Mouse (Mus musculus): ENCODE measurements at regions not wholly inside any gene's neighbourhood (a gene's known extent, or its start where the extent isn't known, plus 50 kb on each side); places are given as distances from the start of the nearest gene placed in this dataset.

DNA sequence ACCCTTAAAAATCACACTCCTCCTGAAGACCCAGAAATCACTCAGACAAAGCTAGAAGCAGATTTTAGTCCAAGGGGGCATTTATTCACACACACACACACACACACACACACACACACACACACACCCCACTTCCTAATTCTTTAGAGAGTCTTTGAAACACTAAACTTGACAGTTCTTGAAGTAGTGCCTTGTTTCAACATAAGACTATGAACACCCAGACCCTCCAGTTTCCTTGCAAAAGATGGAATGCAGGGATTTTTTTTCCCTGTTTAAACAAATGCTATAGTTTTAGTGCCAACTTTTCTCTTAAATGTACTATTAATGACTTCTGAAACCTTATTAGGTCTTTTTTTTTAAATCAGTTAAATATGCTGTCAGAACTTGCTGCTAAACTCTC is 279.2 kb upstream of the Fat1 start:
- Histone ChIP-seq H3K27ac (ENCODE audit: insufficient read depth, low read length) (no peak overlapping the region), H3K4me3 (replicated peaks; ENCODE audit: insufficient read depth, low read depth, low read length) (no peak overlapping the region), H3K4me1 (ENCODE audit: control insufficient read depth, insufficient read depth, low read length) (no peaks in the 10 kb centered on the region), H3K27me3 (ENCODE audit: control insufficient read depth, insufficient read depth, low read length) (no peaks in the 10 kb centered on the region)
- TF ChIP-seq POLR2A (IDR thresholded peaks at IDR 0.05; ENCODE audit: borderline replicate concordance, insufficient read depth, low read length) (no peak), CTCF (IDR thresholded peaks at IDR 0.05; ENCODE audit: borderline replicate concordance, insufficient read depth, low read depth, low read length) (no peak)
- DNase-seq: no peak

DNA sequence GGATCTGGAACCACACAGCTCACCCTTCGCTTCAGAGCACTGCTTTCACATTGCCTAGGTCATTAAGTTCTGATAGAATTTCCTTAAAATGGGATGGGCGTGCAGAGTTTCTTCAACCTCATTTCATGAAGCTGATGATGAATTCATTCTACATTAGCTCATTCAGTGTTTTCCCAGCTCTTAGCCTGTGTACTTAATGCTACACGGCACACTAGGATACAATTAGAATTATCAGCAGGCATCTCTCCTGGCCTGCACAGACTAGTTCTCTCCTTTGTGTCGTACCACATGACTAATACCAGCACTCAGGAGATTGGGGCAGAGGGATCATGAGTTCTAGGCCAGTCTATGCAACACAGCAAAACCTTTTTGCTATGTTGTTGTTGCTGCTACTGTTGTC is 278.8 kb upstream of the Fat1 start:
- TF ChIP-seq POLR2A (IDR thresholded peaks at IDR 0.05; ENCODE audit: borderline replicate concordance, insufficient read depth, low read length): no peak
- TF ChIP-seq CTCF (IDR thresholded peaks at IDR 0.05; ENCODE audit: borderline replicate concordance, insufficient read depth, low read depth, low read length): no peak
- Histone ChIP-seq H3K4me1 (ENCODE audit: control insufficient read depth, insufficient read depth, low read length) (no peaks in the 10 kb centered on the region), H3K4me3 (replicated peaks; ENCODE audit: insufficient read depth, low read depth, low read length) (no peak overlapping the region), H3K27ac (ENCODE audit: insufficient read depth, low read length) (no peak overlapping the region), H3K27me3 (ENCODE audit: control insufficient read depth, insufficient read depth, low read length) (no peaks in the 10 kb centered on the region)
- 87% methylated on average over 4 of the region's 4 CpGs for WGBS
- DNase-seq: no peak

DNA sequence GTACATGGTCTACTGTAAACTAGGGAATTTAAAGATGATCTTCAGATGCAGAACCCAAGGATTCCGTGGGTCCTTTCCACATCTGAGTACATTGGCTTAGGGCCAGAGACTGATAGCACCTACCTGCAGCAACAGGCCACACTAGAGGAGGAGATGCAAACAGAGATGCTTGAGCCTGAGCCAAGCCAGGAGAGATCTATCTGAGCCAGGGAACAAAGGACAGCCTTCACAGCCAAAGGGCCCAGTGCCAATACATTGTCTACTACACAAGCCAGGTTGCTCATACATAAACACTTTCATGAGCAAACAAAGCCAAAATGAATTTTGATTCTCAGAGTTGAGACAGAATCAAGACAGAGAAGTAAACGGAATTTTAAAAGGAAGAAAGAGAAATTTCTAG is 273.6 kb upstream of the Fat1 start:
- no peaks in the 10 kb centered on the region for H3K4me1 ChIP-seq (ENCODE audit: control insufficient read depth, insufficient read depth, low read length)
- H3K27ac ChIP-seq (ENCODE audit: insufficient read depth, low read length): no peak overlapping the region
- H3K4me3 ChIP-seq (replicated peaks; ENCODE audit: insufficient read depth, low read depth, low read length): no peak overlapping the region
- WGBS: 53% methylated on average over 2 of the region's 2 CpGs
- TF ChIP-seq CTCF (IDR thresholded peaks at IDR 0.05; ENCODE audit: borderline replicate concordance, insufficient read depth, low read depth, low read length) (no peak), POLR2A (IDR thresholded peaks at IDR 0.05; ENCODE audit: borderline replicate concordance, insufficient read depth, low read length) (no peak)
- peak; percentile 40 to 68 for DNase-seq
- no peaks in the 10 kb centered on the region for H3K27me3 ChIP-seq (ENCODE audit: control insufficient read depth, insufficient read depth, low read length)

DNA sequence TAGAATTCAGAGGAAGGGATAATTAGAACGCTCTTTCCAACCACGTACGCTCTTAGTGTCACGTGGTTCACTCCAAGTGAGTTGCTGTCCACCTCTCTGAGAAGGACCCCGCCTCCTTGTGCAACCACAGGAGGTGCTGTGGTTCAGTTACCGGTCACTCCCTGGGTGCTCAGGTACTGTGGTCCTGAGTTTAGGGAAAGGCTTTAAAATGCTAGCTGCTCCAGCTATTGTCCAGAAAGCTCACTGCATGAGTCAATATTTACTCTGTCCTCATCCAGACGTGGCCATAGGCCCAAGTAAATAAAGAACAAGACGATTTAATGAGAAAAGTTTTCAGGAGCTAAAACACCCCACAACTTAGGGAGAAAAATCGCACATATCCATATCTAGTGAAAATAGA is 248.1 kb upstream of the Fat1 start:
- H3K4me3 ChIP-seq (replicated peaks; ENCODE audit: insufficient read depth, low read depth, low read length): no peak overlapping the region
- H3K27me3 ChIP-seq (ENCODE audit: control insufficient read depth, insufficient read depth, low read length): no peaks in the 10 kb centered on the region
- TF ChIP-seq CTCF (IDR thresholded peaks at IDR 0.05; ENCODE audit: borderline replicate concordance, insufficient read depth, low read depth, low read length) (no peak), POLR2A (IDR thresholded peaks at IDR 0.05; ENCODE audit: borderline replicate concordance, insufficient read depth, low read length) (no peak)
- H3K27ac ChIP-seq (ENCODE audit: insufficient read depth, low read length): no peak overlapping the region
- 97% methylated on average over 9 of the region's 9 CpGs for WGBS
- no peak for DNase-seq
- peaks cover 13% of the 10 kb centered on the region for H3K4me1 ChIP-seq (ENCODE audit: control insufficient read depth, insufficient read depth, low read length)

DNA sequence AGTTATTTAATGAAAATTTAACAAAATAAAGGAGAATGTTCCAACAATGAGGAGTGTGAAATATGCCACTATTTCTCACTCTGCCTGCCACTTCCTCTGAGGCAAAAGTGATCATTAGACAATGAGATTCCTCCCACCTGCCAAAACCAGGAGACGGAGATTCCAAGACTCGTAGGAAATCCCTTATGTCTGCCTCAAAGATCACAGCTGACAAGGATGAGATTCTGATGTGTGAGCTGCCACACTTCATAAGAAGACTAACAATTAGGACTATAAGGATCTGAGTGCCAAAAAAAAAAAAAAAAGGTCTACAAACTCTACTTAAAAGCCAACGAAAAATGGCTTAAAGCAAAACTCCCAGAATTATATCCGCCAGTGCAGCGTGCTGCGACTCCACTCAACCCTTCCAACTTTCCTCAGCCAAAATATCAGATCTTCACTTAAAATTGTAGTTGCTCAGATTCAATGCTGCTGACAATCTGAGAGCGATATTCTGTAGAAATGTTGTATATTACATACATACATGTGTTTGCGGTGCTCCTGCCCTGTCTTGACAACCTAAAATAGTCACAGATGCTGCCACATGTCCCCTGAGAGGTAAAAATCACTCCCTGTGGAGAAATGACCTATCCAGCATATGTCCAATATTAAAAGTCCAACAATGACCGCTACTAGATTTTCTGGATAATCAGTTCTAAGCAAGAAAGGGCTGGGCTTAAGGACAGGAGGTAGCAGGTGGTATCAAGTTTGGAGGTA is 245.2 kb upstream of the Fat1 start:
- no peaks in the 10 kb centered on the region for H3K27me3 ChIP-seq (ENCODE audit: control insufficient read depth, insufficient read depth, low read length)
- 10% methylated on average over 9 of the region's 9 CpGs for WGBS

DNA sequence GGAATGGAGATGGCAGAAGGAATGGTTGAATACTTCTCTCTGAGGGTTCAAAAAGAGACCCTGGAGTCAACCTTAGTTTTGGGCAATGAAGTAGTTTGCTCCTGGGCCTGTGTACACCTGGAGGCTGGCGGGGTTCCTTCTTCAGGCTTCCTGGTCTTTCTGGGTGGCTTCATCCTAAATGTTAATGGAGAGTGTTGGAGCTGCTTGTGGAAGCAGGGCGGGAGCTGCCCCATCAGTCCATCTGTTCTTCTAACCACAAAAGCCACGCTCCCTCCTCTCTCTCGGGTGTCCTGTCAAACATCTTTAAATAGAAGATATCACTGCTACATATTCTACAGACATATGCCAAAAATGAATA is 244.7 kb upstream of the Fat1 start:
- Histone ChIP-seq H3K4me3 (replicated peaks; ENCODE audit: insufficient read depth, low read depth, low read length) (no peak overlapping the region), H3K4me1 (ENCODE audit: control insufficient read depth, insufficient read depth, low read length) (peaks cover 30% of the 10 kb centered on the region), H3K27ac (ENCODE audit: insufficient read depth, low read length) (peak overlapping the region; percentile 94), H3K27me3 (ENCODE audit: control insufficient read depth, insufficient read depth, low read length) (no peaks in the 10 kb centered on the region)
- peak; percentile 84 to 93 for DNase-seq
- TF ChIP-seq CTCF (IDR thresholded peaks at IDR 0.05; ENCODE audit: borderline replicate concordance, insufficient read depth, low read depth, low read length): no peak
- no peak for TF ChIP-seq POLR2A (IDR thresholded peaks at IDR 0.05; ENCODE audit: borderline replicate concordance, insufficient read depth, low read length)
- WGBS: 7% methylated on average over 4 of the region's 4 CpGs

More for the DNA sequence above, 245.2 kb upstream of the Fat1 start:
- no peak overlapping the region for H3K4me3 ChIP-seq (replicated peaks; ENCODE audit: insufficient read depth, low read depth, low read length)
- H3K27ac ChIP-seq (ENCODE audit: insufficient read depth, low read length): peak overlapping the region; percentile 94
- no peak for TF ChIP-seq CTCF (IDR thresholded peaks at IDR 0.05; ENCODE audit: borderline replicate concordance, insufficient read depth, low read depth, low read length)
- no peak for TF ChIP-seq POLR2A (IDR thresholded peaks at IDR 0.05; ENCODE audit: borderline replicate concordance, insufficient read depth, low read length)
- peak in 1 of 2 experiments; percentile 87 for DNase-seq
- H3K4me1 ChIP-seq (ENCODE audit: control insufficient read depth, insufficient read depth, low read length): peaks cover 28% of the 10 kb centered on the region

DNA sequence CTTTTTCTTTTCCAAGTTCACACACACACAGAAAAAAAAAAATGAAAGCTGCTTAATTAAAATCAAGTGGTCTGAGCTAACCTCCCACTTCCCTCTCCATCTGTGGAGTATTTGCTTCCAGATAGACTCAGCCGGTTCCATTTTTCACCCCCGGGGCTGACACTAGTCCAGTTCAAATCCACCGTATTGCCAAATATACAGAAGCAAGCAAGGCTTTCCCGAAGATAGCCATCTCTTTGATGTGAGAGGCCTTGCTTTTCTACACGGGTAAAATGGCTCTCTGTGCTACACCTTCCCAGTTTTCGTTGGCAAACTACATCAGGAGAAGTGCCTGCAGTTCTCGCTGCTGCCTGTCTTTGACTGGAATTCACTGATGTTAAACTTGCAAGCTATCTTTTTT is 244.1 kb upstream of the Fat1 start:
- H3K4me3 ChIP-seq (replicated peaks; ENCODE audit: insufficient read depth, low read depth, low read length): peak overlapping the region; percentile 17
- TF ChIP-seq CTCF (IDR thresholded peaks at IDR 0.05; ENCODE audit: borderline replicate concordance, insufficient read depth, low read depth, low read length) (no peak), POLR2A (IDR thresholded peaks at IDR 0.05; ENCODE audit: borderline replicate concordance, insufficient read depth, low read length) (0 out of 2 replicates have a peak, but pooled peaks have one; percentile 5)
- peak overlapping the region; percentile 94 for H3K27ac ChIP-seq (ENCODE audit: insufficient read depth, low read length)
- 10% methylated on average over 7 of the region's 7 CpGs for WGBS
- no peaks in the 10 kb centered on the region for H3K27me3 ChIP-seq (ENCODE audit: control insufficient read depth, insufficient read depth, low read length)
- peak; percentile 77 to 91 for DNase-seq
- peaks cover 35% of the 10 kb centered on the region for H3K4me1 ChIP-seq (ENCODE audit: control insufficient read depth, insufficient read depth, low read length)

DNA sequence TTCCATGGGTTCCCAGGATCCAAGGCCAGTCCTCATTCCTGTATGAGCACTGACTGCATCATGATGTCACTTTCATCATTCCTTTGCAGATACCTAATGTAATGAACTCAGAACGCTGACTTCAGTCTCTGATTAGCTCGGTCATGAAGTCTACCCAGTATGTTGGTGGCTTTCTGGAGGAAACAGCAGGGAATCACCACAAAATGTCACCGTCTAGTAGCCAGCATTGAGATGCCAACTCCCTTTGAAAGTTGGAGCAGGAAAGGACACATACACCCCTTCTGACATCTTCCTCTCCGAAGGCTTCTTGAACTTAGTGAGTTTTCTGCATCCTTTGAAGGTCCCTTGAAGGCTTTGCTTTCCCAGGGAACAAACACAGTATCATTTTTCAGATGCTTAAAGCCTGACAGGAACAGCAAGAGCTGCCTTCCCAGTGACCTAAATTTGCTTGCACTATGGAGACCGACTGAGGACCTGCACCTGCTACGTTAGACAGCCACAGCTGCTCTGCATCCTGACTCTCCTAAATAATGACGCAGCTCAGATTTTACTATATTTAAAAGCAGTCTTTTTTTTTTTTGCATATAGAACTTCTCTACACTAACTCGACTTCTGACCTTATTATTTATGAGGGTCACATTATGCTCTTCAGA is 243.1 kb upstream of the Fat1 start:
- WGBS: 14% methylated on average over 8 of the region's 8 CpGs
- Histone ChIP-seq H3K27me3 (ENCODE audit: control insufficient read depth, insufficient read depth, low read length) (no peaks in the 10 kb centered on the region), H3K4me1 (ENCODE audit: control insufficient read depth, insufficient read depth, low read length) (peaks cover 39% of the 10 kb centered on the region), H3K27ac (ENCODE audit: insufficient read depth, low read length) (peak overlapping the region; percentile 94), H3K4me3 (replicated peaks; ENCODE audit: insufficient read depth, low read depth, low read length) (no peak overlapping the region)
- TF ChIP-seq POLR2A (IDR thresholded peaks at IDR 0.05; ENCODE audit: borderline replicate concordance, insufficient read depth, low read length) (no peak), CTCF (IDR thresholded peaks at IDR 0.05; ENCODE audit: borderline replicate concordance, insufficient read depth, low read depth, low read length) (no peak)
- DNase-seq: peak; percentile 56 to 66
